Mouse (Mus musculus): ENCODE measurements around the gene Mrpl46.

GRCm38 (mm10) chr7:78737196-78737595 lies 46.1 kb downstream of the Mrpl46 start:
- TF ChIP-seq POLR2A (IDR thresholded peaks at IDR 0.05; ENCODE audit: low read depth, low read length): no peak
- no peak for TF ChIP-seq CTCF (IDR thresholded peaks at IDR 0.05; ENCODE audit: extremely low read depth, insufficient read depth, insufficient read length, insufficient replicate concordance)

All from spleen, adult 2 months (tissue).